Mouse (Mus musculus) MN1 (cell line): Measurements from ENCODE around the gene Mst1r.
A peak's percentile ranks its signal among the peaks of the same experiment; 100 is the strongest.

ENCODE experiments used
- DNase-seq: peaks from one replicate; pipeline ENCODE4 v3.0.0-alpha.2; 2016; ENCODE audit warnings: low spot score

The Mst1r gene

DNA sequence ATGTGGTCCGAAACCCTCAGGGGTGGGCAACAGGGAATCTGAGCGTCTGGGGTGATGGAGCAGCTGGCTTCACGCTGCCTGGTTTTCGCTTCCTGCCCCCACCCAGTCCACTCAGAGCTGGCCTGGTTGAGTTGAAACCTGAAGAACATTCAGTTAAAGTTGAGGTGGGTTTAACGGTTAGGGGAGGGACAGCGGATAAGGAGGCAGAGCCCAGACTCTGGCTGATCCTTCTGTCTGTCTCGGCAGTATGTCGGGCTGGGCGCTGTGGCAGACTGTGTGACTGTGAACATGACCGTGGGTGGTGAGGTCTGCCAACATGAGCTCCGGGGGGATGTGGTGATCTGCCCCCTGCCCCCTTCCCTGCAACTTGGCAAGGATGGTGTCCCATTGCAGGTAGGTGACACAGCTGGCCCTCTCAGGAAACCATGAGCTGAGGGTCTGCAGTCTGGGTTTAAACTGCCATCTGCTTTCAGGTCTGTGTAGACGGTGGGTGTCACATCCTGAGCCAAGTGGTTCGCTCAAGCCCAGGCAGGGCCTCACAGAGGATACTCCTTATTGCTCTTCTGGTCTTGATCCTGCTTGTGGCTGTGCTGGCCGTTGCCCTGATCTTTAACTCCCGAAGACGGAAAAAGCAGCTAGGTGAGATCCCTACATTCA is 8.2 kb downstream of the Mst1r start:
- DNase-seq = no peak

DNA sequence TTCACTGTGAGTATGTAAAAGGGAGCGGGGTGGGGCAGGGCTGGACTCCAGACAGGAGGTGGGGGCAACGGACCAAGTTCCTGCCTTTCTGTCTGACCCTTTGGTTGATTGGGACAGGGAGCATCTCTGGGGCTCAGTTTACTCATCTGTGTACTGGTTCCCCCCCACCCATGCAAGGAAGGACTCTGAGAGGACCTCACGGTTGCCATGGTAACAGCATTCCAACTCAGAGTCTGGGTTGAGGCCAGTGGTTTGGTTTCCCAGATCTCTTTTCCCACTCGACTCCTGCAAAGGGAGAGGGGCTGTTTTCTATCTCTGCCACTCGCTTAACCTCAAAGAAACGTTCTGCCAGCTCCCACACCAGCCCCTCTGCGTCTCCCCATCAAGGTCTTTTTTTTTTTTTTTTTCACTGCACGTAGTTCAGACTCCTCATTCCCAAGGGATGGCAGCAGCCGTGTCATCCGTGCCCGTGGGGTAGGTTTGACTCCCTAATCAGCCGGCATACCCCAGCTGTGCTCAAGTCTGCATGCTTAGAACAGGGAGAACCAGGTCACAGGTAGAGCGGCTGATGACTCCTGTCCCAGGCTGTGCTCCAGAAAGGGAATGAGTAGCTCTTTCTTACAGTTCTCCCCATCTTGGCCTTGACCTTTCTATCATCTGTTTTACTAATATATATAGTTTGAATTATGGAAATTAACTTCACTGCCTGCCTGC is 11.4 kb downstream of the Mst1r start:
- DNase-seq = peak; percentile 46

DNA sequence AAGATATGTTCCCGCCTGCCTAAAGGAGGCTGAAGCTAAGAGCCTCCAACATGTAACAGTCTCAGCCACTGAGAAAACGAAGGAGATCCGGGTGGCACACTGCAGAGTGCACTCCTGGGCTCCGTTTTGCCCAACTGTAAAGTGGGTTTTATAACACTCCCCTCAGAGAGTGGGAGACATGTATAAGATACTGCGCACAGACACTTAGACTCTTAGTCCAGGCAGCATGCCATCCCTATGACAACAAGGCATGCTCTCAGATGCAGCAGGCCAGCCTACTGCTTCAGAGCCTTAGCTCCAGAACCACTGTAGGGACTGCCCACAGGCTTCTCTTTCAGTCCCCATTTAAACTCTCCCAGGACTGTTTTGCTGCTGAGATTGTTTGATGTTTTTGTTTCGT is 12.2 kb downstream of the Mst1r start:
- no peak for DNase-seq

GRCm38 (mm10) chr9:107919441-107919840 is 12.8 kb downstream of the Mst1r start:
- DNase-seq = no peak

DNA sequence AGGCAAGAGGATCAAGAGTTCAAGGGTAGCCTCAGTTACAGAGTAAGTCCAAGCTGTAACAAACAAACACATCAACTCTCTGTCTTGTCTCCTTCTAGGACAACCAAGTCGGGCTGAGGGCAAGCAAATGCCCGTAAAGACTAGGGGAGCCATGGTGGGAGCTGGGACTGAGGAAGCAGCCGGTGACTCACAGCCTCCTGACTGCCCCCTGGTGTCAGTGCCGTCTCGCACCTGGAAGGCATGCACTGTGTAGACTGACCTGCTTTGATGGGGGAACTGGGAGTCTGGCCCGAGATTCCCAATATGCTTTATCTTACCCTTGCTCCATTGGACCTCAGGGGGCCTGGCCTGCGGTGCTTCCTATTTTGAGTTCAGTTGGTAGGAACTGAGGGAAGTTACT is 16.3 kb downstream of the Mst1r start:
- no peak for DNase-seq

DNA sequence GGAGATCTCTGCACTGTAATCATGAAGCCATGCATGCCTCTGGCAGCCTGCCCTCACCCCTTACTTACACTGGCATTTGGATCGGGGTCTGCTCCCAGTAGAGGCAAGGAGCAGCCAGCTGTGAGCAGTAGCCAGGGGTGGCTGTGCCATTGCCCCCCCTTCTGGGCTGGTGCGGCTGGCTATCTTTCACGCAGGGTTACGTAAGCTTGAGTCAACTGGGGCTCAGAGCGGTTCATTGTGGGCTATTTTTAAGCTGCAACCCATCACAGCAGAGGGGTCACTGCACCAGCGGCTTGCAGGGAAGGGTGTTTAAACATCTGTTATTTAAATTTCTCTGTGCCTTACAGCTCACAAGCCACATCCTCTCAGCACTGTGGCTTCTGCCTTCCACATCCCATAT is 17.3 kb downstream of the Mst1r start:
- no peak for DNase-seq

GRCm38 (mm10) chr9:107925251-107925650 is 18.6 kb downstream of the Mst1r start:
- no peak for DNase-seq

GRCm38 (mm10) chr9:107926920-107927420 is 20.3 kb downstream of the Mst1r start:
- DNase-seq = no peak

DNA sequence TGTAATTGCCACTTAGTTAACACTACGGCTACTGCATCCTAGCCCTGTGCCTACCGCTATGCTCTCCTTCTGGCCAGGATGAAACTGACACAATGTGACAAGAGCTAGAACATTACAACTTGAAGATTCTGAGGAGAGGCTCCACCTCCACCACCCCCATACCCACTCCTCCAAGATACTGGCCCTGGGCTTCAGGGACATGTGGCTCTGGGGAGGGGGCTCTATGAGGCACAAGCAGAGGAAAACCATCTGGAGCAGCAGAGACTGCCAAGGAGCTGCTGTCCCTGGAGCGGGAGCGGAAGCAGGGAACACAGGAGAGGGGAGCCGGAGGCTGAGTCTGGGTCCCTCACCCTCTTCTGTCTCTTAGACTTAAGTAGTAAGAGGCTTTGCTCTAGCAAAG is 21.1 kb downstream of the Mst1r start:
- no peak for DNase-seq

DNA sequence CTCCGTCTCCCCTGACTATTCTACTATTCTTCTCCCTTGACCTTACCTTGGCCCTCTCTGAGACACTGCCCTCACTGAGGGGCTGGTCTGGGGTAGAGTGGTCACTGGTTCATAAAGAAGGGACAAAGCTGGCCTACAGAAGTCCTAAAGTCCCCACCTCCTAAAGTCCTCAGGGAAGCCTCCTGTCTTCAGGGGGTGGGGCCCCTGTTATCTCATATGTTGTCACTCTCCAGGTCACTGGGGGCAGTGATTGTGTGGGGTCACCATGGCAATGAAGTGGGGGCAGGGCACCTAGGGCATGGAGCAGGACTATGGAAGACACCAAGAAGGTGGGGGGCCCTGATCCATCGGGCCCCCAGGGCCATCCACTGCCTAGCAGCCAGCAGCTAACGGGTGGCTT is 21.5 kb downstream of the Mst1r start, which contains the start of gene Actl11:
Actl11 (plus strand) TSS at position 301 of the 400 bp plus-strand sequence.
- DNase-seq = no peak

GRCm38 (mm10) chr9:107932221-107932620 is 25.5 kb downstream of the Mst1r start:
- DNase-seq = peak; percentile 63

DNA sequence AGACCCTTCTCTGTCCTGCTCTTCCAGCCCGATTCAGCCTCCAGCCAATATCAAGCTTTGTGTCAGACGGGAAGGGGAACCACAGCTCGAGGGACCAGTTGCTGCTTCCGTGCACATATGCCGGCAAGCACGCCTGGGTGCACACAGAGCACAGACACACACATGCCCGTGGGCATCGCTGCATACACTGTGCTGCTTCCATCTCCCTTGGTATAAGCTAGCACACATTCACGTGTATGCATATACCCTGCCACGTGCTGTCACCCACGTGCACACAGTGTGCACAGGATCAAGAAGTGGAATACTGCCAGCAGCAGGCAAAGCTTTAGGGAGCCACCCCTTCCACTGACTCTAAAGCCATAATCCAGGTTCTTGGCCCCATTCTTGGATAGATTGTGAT is 27.5 kb downstream of the Mst1r start:
- no peak for DNase-seq

- DNase-seq = no peak
Observed at GRCm38 (mm10) chr9:107935374-107935773, 28.7 kb downstream of the Mst1r start, which contains the start of gene Camkv. Camkv (plus strand) TSS chr9:107935674.

GRCm38 (mm10) chr9:107935790-107936214 is 29.1 kb downstream of the Mst1r start:
- peak; percentile 41 for DNase-seq

DNA sequence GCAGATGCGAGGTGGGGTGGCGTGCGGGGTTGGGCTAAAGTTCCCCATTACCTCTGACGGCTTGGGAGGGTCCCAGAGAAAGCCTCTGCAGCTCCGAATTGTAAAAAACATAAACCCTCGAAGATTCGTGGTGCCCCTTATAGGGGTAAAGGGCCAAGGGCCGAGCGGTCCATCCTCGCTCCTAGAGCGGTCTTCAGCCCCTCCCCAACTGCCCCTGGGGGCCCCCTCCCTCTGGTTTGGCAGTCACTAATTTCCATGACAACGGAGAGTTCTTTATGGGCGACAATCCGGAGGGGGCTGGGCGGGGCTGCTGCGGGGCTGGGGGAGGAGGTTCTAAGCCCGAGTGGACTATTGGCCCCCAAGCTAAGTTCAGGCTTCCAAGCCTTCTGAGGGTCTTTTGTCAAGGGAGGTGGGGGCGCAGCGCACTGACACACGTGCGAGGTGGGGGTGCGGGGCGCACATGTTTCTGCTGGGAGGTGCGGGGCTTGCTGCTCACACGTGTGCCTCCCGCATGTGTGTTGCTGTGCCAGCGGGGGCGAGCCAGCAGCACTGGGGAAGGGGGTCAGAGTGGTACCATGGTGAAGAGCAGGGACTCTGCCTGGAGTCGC is 29.6 kb downstream of the Mst1r start:
- DNase-seq = no peak

DNA sequence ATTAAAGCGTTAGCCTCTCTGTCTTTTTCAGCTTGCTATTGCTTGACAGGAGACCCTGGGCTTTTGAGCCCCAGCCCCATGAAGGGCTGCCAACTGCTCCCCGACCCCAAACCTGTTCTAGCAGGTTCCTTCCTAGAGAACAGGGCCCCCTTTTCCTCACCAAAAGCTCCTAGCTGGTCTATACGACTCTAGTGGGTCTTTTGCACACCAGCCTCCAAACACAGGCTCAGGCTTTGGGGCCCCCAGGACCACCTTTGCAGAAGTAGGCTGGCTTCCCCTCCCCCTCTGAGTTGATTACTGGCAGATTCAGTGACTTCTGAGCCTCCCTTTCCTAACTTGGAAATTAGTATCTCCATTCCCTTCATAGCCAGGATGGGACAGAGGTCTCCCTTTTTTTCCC is 30.2 kb downstream of the Mst1r start:
- no peak for DNase-seq

DNA sequence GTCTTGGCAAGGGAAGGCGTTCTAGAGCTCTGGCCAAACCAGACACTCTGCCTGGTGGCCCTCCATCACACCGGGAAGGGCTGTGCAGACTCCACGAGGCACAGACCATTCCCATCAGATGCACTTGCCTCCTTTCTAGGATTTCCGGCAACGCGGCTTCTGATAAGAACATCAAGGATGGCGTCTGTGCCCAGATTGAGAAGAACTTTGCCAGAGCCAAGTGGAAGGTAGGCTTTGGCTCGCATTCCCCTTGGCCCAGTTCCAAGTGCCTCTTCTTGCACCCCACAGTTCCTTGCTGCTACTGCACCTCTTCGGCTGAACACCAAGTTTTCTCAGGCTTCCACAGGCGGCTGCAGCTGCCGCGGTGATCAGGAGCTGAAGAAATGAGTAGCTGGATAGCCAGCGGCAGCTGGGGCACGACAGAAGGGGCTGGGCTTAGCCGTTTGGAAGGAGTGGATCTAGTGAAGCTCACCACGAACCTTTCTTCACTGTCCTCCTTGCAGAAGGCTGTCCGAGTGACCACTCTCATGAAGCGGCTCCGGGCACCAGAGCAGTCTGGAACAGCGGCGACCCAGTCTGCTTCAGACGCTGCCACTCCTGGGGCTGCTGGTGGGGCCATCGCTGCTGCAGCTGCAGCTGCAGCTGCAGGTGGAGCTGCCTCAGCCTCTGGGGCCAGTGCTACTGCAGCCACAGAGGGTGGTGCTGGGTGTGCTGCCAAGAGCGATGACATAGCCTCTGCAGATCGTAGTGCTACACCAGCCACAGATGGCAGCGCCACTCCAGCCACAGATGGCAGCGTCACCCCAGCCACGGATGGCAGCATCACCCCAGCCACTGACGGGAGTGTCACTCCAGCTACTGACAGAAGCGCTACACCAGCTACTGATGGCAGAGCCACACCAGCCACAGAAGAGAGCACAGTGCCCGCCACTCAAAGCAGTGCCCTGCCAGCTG is 40.8 kb downstream of the Mst1r start:
- DNase-seq = peak; percentile 85

DNA sequence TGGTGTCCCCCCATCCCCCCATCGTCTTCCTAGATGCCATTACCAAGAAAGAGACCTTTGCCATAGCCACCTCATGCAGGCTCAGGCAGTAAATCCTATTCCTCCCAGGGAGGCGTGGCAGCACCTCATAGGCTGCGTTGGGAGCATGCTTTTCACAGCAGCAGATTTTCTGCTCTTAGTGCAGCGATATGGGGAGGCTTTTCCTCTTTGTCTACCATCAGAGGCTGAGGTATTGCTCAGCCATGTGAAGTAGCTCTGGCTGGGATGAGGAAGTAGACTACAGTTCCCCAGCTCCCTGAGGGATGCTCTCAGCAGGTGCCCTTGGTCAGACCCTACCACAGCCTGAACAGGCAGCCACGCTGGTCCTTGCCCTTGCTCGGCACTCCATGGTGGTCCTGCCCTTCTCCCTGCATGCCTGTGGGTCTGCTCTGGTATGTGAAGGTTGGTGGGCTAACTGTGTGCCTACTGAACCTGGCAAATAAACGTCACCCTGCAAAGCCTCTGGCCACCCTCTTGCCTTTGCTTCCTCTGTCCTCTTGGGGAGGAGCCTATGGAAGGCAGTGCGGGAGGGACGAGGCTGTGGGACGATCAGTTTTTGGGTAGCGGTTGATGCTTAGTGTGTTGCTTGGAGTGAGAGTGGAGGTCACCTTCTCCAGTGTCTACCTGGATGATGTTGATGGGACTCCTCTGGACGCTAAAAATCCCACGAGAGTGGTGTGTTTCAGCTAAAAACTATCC is 42.7 kb downstream of the Mst1r start:
- no peak for DNase-seq

DNA sequence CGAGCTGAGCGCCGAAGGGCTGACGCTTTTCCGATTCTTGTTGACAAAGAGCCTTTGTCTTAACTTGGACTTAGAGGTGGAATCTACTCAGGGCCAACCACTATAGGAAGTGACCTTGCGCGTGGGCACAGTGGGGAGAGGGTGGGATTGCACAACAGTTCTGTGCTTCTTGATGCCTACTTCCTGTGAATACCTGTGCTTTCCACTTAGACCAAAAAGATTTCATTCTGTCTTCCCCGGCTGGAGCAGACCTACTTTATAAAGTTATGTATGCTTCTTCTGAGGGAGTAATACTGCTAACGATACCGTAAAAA is 43.2 kb downstream of the Mst1r start, which contains the start of gene Traip:
Traip (plus strand) TSS at position 215 of the 314 bp plus-strand sequence.
- no peak for DNase-seq

- DNase-seq = peak; percentile 91
Observed at GRCm38 (mm10) chr9:107950460-107951355, 44.0 kb downstream of the Mst1r start.
